Mouse (Mus musculus) retina, postnatal 1 day (tissue): ENCODE results near the gene Tmem39a.
A peak's percentile ranks its signal among the peaks of the same experiment; 100 is the strongest.

Experiments used
- DNase-seq: peaks from one replicate; pipeline ENCODE4 v3.0.0-alpha.2; 2012

The Tmem39a gene

DNA sequence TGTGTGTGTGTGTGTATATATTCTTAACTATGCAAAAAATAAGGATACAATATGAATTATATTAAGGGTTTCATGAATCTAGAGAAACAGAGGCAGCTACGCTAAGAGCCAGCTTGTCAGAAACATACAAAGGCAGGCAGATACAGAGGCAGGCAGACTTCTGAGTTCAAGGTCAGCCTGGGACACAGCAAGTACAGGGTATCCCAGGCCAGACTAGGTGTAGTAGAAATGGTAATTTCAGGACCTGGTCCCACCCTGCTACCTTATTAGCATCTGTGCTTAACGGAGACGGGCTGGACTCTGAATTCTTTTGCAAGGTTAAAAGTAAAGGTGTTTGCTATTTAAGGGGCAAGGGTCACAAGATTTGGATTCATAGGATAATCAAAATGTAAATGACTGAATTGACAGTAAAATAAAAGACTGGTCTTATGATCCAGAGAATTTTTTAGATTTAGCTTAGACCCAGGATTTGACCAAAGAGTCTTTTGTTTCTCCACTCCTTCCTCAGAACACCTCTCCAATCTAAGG, at the start of gene Tmem39a:
TSS of gene Tmem39a (plus strand) at position 478 of the 528 bp plus-strand sequence.
- DNase-seq = no peak

DNA sequence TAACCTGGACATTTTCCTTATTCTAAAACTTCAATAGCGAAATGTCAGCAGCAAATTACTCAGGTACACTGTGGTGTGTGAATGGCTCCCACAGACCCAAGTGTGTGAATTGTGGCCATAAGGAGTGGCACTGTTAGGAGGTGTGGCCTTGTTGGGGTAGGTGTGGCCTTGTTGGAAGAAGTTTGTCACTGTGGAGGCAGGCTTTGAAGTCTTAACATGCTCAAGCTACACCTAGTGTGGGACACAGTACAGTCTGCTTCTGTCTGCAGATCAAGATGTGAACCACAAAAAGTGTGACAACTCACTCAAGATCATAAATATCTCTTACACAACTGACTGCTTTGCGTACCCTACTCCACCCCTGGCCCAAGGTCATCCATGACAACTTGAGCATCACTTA, 47.7 kb upstream of the Tmem39a start:
- no peak for DNase-seq

GRCm38 (mm10) chr16:38519140-38519539, 39.4 kb upstream of the Tmem39a start:
- no peak for DNase-seq

DNA sequence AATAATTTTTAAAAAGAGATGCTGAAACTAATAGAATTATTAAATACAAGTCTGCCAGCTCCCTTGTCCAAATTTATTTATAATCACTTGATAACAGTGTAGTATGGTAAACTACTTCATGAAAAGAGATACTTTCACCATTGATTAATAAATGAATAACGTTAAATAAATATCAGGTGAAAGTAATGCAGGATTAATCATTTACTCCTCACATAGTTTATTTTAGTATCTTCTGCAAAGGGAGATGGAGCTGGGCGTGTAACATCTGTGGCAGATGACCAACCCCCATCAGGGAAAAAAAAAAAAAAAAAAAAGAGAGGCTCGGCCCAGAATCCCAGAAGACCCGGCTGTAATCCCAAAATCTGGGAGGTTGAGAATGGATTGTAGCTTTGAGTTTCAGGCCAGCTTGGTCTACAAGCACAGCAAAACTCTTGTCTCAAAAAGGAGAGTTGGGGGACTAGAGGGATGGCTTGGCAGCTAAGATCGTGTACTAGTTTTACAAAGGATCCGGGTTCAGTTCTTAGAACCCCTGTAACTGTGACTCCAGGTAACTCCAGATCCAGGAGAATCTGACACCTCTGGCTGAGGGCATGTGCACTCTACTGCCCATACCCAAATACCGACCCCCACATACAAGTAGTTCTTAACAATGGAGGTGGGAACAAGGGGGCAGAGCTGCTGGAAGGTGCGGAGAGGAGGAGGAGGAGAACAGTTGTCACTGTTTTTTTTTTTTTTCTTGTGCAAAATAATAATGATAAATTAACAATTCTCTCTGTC, 37.1 kb upstream of the Tmem39a start:
- no peak for DNase-seq

DNA sequence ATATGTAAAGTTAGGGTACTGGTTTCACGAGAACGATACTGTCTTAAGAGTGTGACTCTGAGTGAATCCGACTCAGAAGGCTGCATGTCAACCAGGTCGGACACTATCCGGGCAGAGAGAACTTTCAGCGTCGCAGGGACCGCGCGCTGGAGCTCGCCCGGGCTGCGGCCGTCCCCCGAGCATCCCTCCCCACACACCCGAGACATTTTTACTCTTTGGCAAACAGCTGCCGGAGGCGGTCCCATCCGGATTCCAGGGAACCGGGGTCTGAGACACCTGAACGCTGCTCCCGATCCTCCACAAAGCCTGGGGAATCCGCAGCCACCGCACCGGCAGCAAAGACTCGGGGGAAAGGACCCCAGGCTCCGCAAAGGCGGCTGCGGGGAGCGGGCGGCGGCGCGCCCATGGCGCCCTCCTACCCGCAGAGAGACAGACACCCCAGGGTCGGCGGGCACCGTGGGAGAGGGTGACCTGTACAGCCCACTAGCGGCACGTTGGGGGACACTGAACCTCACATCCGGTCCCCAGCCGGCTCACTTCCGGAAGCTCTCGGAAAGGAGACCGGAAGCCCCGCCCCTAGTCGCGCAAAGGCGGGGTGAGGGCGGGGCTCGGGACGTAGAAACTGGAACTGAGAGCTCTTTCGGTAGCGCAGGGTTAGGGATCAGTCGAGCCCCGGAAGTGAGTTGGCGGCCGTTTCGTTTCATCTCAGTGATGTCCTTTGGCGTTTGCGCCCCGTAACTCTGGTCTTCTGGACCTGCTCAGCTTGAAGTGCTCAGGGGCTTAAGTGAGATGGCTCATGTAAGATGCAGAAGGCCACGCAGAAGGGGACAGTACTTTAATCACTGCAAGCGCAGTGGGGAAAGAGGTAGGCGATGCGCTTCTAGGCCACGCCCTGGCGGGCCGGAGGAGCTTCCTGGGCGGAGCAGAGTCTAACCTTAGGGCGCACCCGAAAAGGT, 36.1 kb upstream of the Tmem39a start, which contains the start of gene Timmdc1:
TSS of gene Timmdc1 (minus strand) at position 535 of the 956 bp plus-strand sequence.
- peak; percentile 98 for DNase-seq

- DNase-seq = no peak
Observed at GRCm38 (mm10) chr16:38526264-38526663, 32.2 kb upstream of the Tmem39a start.

- peak; percentile 77 for DNase-seq
Observed at GRCm38 (mm10) chr16:38536544-38537146, 21.9 kb upstream of the Tmem39a start.

DNA sequence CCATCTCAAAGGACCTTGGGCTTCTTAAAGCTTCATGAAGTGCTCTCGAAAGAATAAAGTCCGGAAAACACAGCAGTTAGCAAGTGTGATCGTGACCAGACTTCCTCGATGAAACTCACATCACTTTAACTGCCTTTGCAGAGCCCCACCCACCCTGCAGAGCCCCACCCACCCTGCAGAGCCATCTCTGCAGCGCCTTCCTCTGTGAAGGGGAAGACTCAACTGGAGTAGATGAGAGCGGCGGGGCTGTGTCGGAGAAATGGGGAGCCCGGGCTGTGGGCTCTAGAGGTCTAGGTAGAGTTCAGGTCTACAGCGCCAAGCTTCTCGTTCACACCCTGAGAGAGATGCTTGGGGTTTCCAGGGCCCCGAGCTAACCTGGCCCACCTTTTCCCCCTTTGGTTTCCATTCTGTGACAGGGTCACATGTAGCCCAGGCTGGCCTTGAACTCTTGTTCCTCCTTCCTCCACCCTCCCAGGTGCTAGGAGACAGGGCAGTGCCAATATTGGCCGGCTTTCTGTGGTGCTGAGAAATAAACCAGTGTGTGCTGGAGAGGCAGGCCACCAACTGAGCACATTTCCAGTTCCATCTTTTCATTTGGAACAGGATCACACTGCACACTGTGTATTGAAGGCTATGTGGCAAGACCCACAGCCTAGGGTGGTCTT, 19.6 kb upstream of the Tmem39a start:
- DNase-seq = no peak

GRCm38 (mm10) chr16:38548000-38548399, 10.5 kb upstream of the Tmem39a start:
- no peak for DNase-seq

DNA sequence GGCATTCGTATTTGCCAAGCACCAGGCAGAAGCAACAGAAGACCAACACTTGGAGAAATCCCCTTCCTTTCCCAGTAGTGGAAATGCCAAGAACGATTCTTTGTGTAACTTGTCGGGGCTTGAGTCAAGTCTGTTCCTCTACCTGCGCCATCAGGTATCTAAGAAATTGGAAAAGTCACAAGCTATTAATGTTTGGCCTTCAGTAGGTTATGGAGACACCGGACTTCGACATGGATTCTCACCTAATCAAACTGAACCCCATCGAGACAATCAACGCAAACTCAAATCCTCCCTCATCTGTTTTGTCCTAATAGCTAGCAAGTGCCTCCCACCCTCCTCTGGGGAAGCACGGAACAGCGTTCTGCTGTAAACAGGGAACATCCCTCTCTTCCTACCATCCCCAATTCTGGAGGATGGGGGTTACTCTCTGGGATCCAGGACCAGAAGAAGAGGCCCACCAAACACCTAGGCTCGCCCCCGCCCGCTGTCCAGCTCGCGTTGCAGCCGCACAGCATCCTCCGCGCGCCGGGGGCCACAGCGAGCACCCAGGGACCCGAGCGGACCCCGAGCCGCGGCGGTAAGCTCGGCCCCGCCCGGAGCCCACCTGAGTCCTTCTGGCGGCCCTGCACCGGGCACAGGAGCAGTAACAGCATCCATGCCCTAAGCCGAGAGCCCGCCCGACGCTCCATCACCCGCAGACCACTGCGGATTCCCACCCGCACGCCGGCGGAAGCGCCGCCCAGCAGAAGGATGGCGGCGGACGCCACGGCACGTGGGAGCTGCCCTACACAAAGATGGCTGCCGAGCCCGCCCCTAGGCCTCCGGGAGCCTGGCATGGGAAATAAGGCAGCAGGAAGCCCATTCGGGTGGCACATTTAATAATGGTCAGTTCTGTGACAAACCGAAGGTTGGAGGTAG, 8.8 kb upstream of the Tmem39a start, which contains the start of gene Poglut1:
TSS of gene Poglut1 (minus strand) at position 780 of the 918 bp plus-strand sequence.
- peak; percentile 90 for DNase-seq

- DNase-seq = no peak
Observed at GRCm38 (mm10) chr16:38555988-38556387, 2.5 kb upstream of the Tmem39a start.

DNA sequence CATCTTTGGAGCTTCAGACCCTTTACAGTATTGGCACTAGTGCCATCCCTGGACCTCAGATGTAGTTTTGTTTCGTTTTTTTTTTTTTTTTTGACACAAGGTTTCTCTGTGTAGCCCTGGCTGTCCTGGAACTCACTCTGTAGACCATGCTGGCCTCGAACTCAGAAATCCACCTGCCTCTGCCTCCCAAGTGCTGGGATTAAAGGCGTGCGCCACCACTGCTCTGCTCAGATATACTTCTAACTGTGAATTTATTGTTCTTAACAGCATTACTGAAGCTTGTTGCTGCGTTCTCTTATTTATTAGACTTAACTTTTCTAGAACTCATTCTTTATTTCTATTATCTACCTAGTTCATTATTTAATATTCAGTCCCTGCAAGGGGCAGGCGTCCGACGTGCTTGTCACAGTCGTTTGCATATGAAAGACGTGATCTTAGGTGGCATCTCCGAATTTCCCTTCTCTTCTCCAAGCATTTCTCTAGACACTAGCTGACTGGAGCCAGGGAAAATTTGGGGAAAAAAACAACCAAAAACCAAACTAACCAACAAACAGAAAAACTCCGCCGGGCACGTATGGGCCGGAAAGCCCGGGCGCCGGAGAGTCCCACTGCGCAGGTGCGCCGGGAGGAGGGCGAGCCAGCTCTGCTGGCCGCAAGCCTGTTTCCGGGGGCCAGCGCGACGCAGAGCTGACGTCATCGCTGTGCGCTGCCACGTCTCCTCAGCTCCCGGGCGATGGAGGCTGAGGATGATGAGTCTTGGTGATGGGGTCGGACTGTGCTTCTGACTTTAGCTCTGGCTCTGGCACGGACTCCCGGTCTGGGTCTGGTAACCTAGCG, 3.9 kb downstream of the Tmem39a start:
- peak; percentile 97 for DNase-seq

GRCm38 (mm10) chr16:38562968-38563327, 4.5 kb downstream of the Tmem39a start:
- DNase-seq = no peak

- DNase-seq = no peak
Observed at GRCm38 (mm10) chr16:38563516-38563915, 5.0 kb downstream of the Tmem39a start.

GRCm38 (mm10) chr16:38568192-38568591, 9.7 kb downstream of the Tmem39a start:
- no peak for DNase-seq

GRCm38 (mm10) chr16:38571481-38571880, 13.0 kb downstream of the Tmem39a start:
- no peak for DNase-seq

GRCm38 (mm10) chr16:38584761-38585160, 26.3 kb downstream of the Tmem39a start:
- DNase-seq = no peak

- DNase-seq = no peak
Observed at GRCm38 (mm10) chr16:38585186-38585585, 26.7 kb downstream of the Tmem39a start.

GRCm38 (mm10) chr16:38587163-38587562, 28.7 kb downstream of the Tmem39a start:
- no peak for DNase-seq

GRCm38 (mm10) chr16:38587572-38587971, 29.1 kb downstream of the Tmem39a start:
- no peak for DNase-seq
